Mouse (Mus musculus) limb, embryonic 14.5 days (tissue): ENCODE measurements around the gene Ak8. TPM values are rescaled to one million over a fixed set of nuclear protein-coding genes. Genes with fewer than 3 reads are reported as not detected.

Experiments used
- ATAC-seq: fragments of 200-750 bp; cut with Nextera tagmentation; 2 replicates; pipeline ENCODE4 v1.8.0; 2017; ENCODE audit warnings: low read depth, moderate number of reproducible peaks, moderate TSS enrichment; ENCODE audit not compliant: low FRiP score
- DNase-seq: peaks from one replicate; pipeline ENCODE4 v3.0.0-alpha.2; 2015; ENCODE audit warnings: low spot score
- H3K27ac ChIP-seq: fragments of 300-500 bp; sonication (generic); replicated peaks from 2 replicates; pipeline ENCODE4 v1.5.1; 2014; ENCODE audit warnings: low read depth, mild to moderate bottlenecking, low read length, moderate library complexity, mixed read lengths
- H3K27me3 ChIP-seq: fragments of 300-500 bp; sonication (generic); 2 replicates; pipeline ENCODE4 v1.6.1; 2014; ENCODE audit warnings: low read length, mixed read lengths; ENCODE audit not compliant: control insufficient read depth, insufficient read depth
- H3K36me3 ChIP-seq: fragments of 300-500 bp; sonication (generic); 2 replicates; pipeline ENCODE4 v1.6.1; 2014; ENCODE audit warnings: mild to moderate bottlenecking, low read length, moderate library complexity, mixed read lengths; ENCODE audit not compliant: control insufficient read depth, insufficient read depth
- H3K4me1 ChIP-seq: fragments of 300-500 bp; sonication (generic); 2 replicates; pipeline ENCODE4 v1.6.1; 2014; ENCODE audit warnings: antibody characterized with exemption, low read length, mixed read lengths; ENCODE audit not compliant: control insufficient read depth, insufficient read depth
- H3K4me2 ChIP-seq: fragments of 300-500 bp; sonication (generic); replicated peaks from 2 replicates; pipeline ENCODE4 v1.6.1; 2014; ENCODE audit warnings: low read depth, mild to moderate bottlenecking, low read length, moderate library complexity; ENCODE audit not compliant: severe bottlenecking
- H3K4me3 ChIP-seq: fragments of 300-500 bp; sonication (generic); replicated peaks from 2 replicates; pipeline ENCODE4 v1.5.1; 2014; ENCODE audit warnings: low read length
- H3K9ac ChIP-seq: fragments of 300-500 bp; sonication (generic); 2 replicates; pipeline ENCODE4 v1.6.1; 2014; ENCODE audit warnings: mild to moderate bottlenecking, low read depth, low read length, moderate library complexity; ENCODE audit not compliant: severe bottlenecking
- H3K9me3 ChIP-seq: fragments of 300-500 bp; sonication (generic); 2 replicates; pipeline ENCODE4 v1.6.1; 2016; ENCODE audit warnings: low read length; ENCODE audit not compliant: control insufficient read depth
- POLR2A ChIP-seq: fragments of 200-500 bp; IDR thresholded peaks from 2 replicates; pipeline ENCODE4 v1.8.0; 2012; ENCODE audit warnings: inconsistent platforms, mild to moderate bottlenecking, moderate library complexity, borderline replicate concordance; ENCODE audit not compliant: insufficient read depth, insufficient read length; ENCODE audit errors: extremely low read depth
- WGBS: fragments of 180-500 bp; shearing (Covaris S2); extraction: QIAGEN DNeasy Blood & Tissue Kit; methylation state at CpG from one replicate; pipeline ENCODE4 v1.1.7; 2014; 5-methylcytosine and 5-hydroxymethylcytosine counted together
- polyA plus RNA-seq, 2 experiments: library from polyadenylated mRNA; depleted of rRNA in 1 of 2; stranded (reverse) in 1 of 2; unstranded in 1 of 2; fragments of >200 nt; fragmentation: Nextera tagmentation in 1 of 2; extraction: Ambion mirVana in 1 of 2; gene quantifications; 2 replicates each; pipeline versions ENCODE4 v1.2.1 to v1.2.3; 2012 to 2014

Gene Ak8
- polyA plus RNA-seq, 2 experiments: 0.49 to 0.58 TPM

DNA sequence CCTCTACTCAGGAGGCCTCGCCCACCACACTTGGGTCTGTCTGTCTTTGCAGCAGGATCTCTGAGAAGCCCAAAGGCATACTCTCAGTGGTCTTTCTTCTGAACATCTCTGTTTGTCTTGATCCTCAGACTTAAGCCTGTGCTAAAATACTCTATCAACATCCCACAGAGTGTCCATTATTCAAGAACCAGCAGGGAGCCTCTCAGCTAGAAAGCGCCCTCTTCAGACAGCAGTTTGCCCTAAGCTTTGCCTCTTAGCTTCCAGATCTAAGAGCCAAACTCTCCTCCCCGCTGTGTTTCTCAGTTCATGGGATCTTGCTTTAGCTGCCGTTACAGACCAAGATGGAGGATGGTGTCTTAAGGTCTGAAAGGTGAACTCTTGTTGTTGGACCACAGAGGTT is 59.5 kb downstream of the Ak8 start:
- Histone ChIP-seq H3K4me3 (no peak overlapping the region), H3K4me1 (0 out of 2 replicates have a peak, but pooled peaks cover 3% of the 10 kb centered on the region), H3K36me3 (no peaks in the 10 kb centered on the region), H3K4me2 (no peak overlapping the region), H3K9ac (no peak overlapping the region), H3K27me3 (no peaks in the 10 kb centered on the region), H3K27ac (no peak overlapping the region), H3K9me3 (no peaks in the 10 kb centered on the region)
- WGBS: 59% methylated on average over 4 of the region's 4 CpGs
- TF ChIP-seq POLR2A: no peak
- ATAC-seq (no peak), DNase-seq (no peak)

GRCm38 (mm10) chr2:28766590-28766989 is 66.6 kb downstream of the Ak8 start:
- no peak overlapping the region for H3K4me2 ChIP-seq
- ATAC-seq: no peak
- H3K9me3 ChIP-seq: no peaks in the 10 kb centered on the region
- H3K4me1 ChIP-seq: no peaks in the 10 kb centered on the region
- no peak for DNase-seq
- no peak for TF ChIP-seq POLR2A
- no peak overlapping the region for H3K9ac ChIP-seq
- WGBS: 80% methylated on average over 4 of the region's 4 CpGs
- H3K27ac ChIP-seq: no peak overlapping the region
- H3K27me3 ChIP-seq: no peaks in the 10 kb centered on the region
- no peak overlapping the region for H3K4me3 ChIP-seq
- no peaks in the 10 kb centered on the region for H3K36me3 ChIP-seq

DNA sequence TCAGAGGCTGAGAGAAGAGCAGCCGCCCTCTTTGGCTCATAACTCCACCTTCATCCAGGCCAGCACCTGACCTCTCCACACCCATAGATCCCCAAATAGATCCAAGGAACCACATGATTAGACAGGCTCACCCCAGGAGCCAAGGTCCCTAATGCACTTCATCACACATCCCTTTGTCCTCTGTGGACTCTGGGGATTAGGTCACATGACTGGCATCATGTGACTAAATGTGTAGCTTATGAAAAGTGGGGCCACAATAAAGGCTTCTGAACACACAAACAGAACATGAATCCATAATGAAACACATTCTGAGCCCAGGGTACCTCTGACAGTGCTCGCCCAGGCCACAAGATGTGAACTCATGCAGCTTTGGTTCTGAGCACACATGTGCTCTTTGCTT is 67.1 kb downstream of the Ak8 start:
- no peak for TF ChIP-seq POLR2A
- no peak overlapping the region for H3K4me2 ChIP-seq
- no peak overlapping the region for H3K9ac ChIP-seq
- ATAC-seq (no peak), DNase-seq (no peak)
- 81% methylated on average over 2 of the region's 2 CpGs for WGBS
- no peak overlapping the region for H3K27ac ChIP-seq
- H3K27me3 ChIP-seq: no peaks in the 10 kb centered on the region
- no peaks in the 10 kb centered on the region for H3K4me1 ChIP-seq
- no peaks in the 10 kb centered on the region for H3K36me3 ChIP-seq
- no peaks in the 10 kb centered on the region for H3K9me3 ChIP-seq
- no peak overlapping the region for H3K4me3 ChIP-seq

GRCm38 (mm10) chr2:28770697-28771096 is 70.7 kb downstream of the Ak8 start:
- Histone ChIP-seq H3K36me3 (no peaks in the 10 kb centered on the region), H3K9me3 (no peaks in the 10 kb centered on the region), H3K27me3 (no peaks in the 10 kb centered on the region), H3K27ac (no peak overlapping the region), H3K4me2 (no peak overlapping the region), H3K9ac (no peak overlapping the region), H3K4me3 (no peak overlapping the region), H3K4me1 (no peaks in the 10 kb centered on the region)
- 18% methylated on average over 5 of the region's 5 CpGs for WGBS
- ATAC-seq (no peak), DNase-seq (no peak)
- no peak for TF ChIP-seq POLR2A

DNA sequence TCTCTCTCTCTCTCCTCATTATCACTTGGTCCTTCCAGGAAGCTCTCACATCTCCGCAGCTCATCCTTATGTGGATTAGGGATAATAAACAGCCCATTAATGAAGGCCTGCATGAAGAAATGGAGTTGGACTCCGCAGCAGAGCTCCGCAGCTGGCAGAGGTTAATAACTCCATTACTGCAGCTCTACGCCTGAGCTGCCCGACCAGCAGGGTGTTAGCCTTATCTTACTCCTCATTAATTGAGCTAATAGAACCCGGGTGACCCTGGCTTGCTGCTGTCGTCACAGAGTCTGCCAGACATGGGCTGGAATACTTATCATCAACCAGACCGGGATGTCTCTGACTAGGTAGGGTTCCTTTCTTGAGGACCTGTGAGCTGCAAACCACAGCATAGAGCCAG is 74.1 kb downstream of the Ak8 start:
- no peak for TF ChIP-seq POLR2A
- H3K9ac ChIP-seq: no peak overlapping the region

DNA sequence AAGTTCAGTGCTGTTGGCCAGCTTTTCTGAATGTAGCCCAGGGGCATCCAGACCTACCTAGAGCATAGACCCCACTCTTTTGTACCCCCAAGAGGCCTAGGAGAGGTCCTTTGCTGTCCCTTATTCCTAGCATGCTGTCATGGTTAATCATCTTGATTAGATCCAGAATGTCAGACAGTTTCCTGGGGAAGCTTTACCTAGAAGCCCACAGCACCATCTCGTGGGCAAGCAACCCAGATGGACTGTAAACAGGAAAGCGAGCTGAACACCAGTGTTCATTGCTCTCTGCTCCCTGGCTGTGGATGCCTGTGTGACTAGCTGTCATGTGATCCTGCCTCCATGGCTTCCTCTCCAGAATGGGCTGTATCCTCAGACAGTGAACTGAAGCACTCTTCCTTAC is 76.8 kb downstream of the Ak8 start:
- H3K36me3 ChIP-seq: no peaks in the 10 kb centered on the region
- WGBS: 45% methylated on average over 2 of the region's 2 CpGs
- no peak overlapping the region for H3K4me3 ChIP-seq
- DNase-seq (no peak), ATAC-seq (no peak)
- no peak overlapping the region for H3K27ac ChIP-seq
- H3K4me2 ChIP-seq: no peak overlapping the region
- no peaks in the 10 kb centered on the region for H3K9me3 ChIP-seq
- no peaks in the 10 kb centered on the region for H3K27me3 ChIP-seq
- no peak overlapping the region for H3K9ac ChIP-seq
- H3K4me1 ChIP-seq: no peaks in the 10 kb centered on the region
- no peak for TF ChIP-seq POLR2A

More for the DNA sequence above, 74.1 kb downstream of the Ak8 start:
- DNase-seq: no peak
- WGBS: 26% methylated on average over 8 of the region's 8 CpGs
- H3K36me3 ChIP-seq: no peaks in the 10 kb centered on the region
- no peaks in the 10 kb centered on the region for H3K4me1 ChIP-seq
- no peaks in the 10 kb centered on the region for H3K27me3 ChIP-seq
- H3K27ac ChIP-seq: no peak overlapping the region
- no peak for ATAC-seq
- H3K4me2 ChIP-seq: no peak overlapping the region
- H3K4me3 ChIP-seq: no peak overlapping the region
- no peaks in the 10 kb centered on the region for H3K9me3 ChIP-seq
